Mouse (Mus musculus): ENCODE measurements around the gene Ptpn5. TPM values are rescaled to one million over a fixed set of nuclear protein-coding genes. Genes with fewer than 3 reads are reported as not detected.
A peak's percentile ranks its signal among the peaks of the same experiment; 100 is the strongest.

The Ptpn5 gene
- polyA plus RNA-seq, 1 experiment from 2014 or later = 0.26 TPM

DNA sequence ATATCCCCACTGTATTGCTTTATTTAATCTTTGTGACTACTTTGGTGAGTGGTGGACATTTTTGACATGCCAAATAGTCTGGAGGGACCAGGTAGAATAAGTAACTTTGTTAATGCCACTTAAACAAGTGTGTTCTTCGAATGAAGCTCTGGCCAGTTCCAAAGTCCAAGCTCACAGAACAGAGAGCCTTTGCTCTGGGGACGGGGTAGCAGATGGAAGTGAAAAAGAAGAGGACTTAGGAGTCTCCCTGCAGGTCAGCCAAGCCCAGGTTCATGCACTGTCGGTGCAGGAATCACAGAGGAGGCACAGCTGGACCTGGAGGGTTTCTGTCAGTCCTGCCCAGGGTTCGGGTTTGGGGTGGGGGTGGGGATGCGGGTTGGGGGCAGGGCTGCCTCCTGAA is 1.1 kb upstream of the Ptpn5 start:
- H3K9me3 ChIP-seq = no peaks in the 10 kb centered on the region
- H3K27me3 ChIP-seq (ENCODE audit: insufficient read depth, poor library complexity, severe bottlenecking) = peaks cover 67% of the 10 kb centered on the region
- DNase-seq (ENCODE audit: low spot score) = no peak
- WGBS = 38% methylated on average over 5 of the region's 5 CpGs
- H3K27ac ChIP-seq = no peak overlapping the region
- peaks cover 15% of the 10 kb centered on the region for H3K4me1 ChIP-seq
- no peak overlapping the region for H3K4me3 ChIP-seq
- no peaks in the 10 kb centered on the region for H3K36me3 ChIP-seq

DNA sequence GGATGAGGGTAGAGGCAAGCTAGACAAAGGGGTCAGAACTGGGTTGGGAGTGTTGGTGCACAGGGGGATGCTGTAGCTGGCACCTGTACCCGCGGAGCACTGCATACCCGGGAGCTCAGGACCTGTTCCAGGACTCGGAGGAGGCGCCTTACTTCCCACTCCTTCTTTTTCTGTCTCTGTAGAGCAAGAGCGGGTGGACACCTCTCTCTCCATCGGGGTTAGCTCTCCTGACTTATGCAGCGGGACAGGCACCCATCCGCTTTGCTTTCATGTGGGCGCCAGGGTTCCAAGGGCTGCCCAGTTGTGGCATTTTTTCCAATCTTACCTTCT is 588 bp downstream of the Ptpn5 start:
- Histone ChIP-seq H3K4me3 (peak overlapping the region; percentile 77), H3K27ac (no peak overlapping the region), H3K36me3 (no peaks in the 10 kb centered on the region), H3K27me3 (ENCODE audit: insufficient read depth, poor library complexity, severe bottlenecking) (peaks cover 78% of the 10 kb centered on the region), H3K9me3 (no peaks in the 10 kb centered on the region), H3K4me1 (peaks cover 15% of the 10 kb centered on the region)
- DNase-seq (ENCODE audit: low spot score) = no peak
- WGBS = under 1% methylated on average over 10 of the region's 10 CpGs

DNA sequence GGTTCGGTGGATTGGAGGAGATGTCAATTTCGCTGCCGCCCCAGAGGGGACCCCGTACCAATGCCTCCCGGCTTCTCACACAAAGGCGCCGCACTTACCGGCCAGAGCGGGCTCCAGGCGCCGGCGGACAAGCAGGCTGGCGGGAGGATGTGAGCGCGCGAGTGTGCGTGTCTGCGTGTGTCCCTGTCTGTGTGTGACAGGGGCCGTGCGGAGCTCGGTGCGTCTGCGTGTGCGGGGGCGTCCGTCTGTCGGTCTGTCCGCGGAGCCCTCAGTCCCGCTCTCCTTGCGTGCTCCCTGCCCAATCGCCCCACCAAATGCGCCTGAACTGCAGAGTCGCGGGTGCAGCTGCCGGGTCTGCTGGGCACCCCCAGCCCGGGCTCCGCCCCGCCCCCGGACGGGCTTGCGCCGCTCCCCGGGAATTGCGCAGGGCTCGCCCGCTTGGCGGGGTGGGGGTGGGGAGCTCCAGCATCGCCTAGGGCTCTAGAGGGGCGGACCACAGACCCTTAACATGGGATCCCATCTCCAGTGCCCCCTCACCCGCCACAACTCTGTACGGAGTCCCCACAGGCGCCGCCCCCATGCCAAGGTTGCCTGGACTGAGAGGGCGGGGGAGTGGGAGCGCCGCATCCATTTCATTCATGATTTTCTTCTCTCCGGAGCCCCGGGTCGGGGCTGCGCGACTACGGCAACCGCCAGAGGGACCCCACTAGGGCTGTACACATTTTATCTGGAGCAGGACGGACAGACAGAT is 1.1 kb downstream of the Ptpn5 start:
- no peaks in the 10 kb centered on the region for H3K9me3 ChIP-seq
- WGBS = under 1% methylated on average over 65 of the region's 65 CpGs
- peaks cover 78% of the 10 kb centered on the region for H3K27me3 ChIP-seq (ENCODE audit: insufficient read depth, poor library complexity, severe bottlenecking)
- H3K27ac ChIP-seq = peak overlapping the region; percentile 72
- peak overlapping the region; percentile 77 for H3K4me3 ChIP-seq
- peaks cover 15% of the 10 kb centered on the region for H3K4me1 ChIP-seq
- no peaks in the 10 kb centered on the region for H3K36me3 ChIP-seq
- no peak for DNase-seq (ENCODE audit: low spot score)

DNA sequence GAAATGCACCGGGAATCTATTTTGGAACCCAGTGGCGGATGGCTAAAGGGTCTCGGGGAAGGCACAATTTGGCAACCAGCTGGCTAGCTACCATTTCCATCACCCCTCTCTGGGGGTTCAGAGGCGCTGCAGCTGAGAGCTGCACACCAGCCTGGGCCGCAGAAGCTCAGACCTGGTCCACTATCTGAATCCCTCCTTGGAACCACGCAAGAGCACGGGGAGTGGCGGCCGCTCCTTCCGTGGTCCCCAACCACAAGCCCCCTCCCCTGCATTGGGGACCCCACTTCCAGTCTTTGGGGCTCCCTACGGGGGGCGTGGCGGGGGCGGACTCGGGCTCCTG is 1.7 kb downstream of the Ptpn5 start:
- Histone ChIP-seq H3K4me1 (peaks cover 15% of the 10 kb centered on the region), H3K4me3 (peak overlapping the region; percentile 77), H3K27ac (no peak overlapping the region), H3K36me3 (no peaks in the 10 kb centered on the region), H3K9me3 (no peaks in the 10 kb centered on the region), H3K27me3 (ENCODE audit: insufficient read depth, poor library complexity, severe bottlenecking) (peaks cover 78% of the 10 kb centered on the region)
- DNase-seq (ENCODE audit: low spot score) = no peak
- WGBS = 1% methylated on average over 15 of the region's 15 CpGs

DNA sequence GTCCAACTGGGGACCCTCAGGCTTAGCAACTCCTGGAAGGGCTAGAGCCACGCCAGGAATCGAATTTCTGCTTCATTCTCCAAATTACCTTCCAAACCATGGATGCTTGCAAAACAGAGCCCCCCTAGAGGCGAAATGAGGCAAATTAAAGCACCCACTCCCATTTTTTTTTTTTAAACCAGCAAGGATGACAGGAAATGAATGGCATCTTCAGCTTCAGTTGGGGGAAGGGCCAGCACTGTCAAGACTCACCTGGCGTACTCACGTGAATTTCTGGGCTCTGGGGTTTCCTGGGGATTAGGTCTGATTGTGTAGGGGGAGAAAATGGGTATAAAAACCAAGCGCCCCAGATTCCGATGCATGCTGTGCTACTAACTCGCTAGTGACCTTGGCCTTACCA is 2.2 kb downstream of the Ptpn5 start:
- H3K4me3 ChIP-seq = no peak overlapping the region
- no peaks in the 10 kb centered on the region for H3K9me3 ChIP-seq
- WGBS = 30% methylated on average over 8 of the region's 8 CpGs
- no peak overlapping the region for H3K27ac ChIP-seq
- H3K27me3 ChIP-seq (ENCODE audit: insufficient read depth, poor library complexity, severe bottlenecking) = peaks cover 77% of the 10 kb centered on the region
- H3K4me1 ChIP-seq = peaks cover 15% of the 10 kb centered on the region
- no peaks in the 10 kb centered on the region for H3K36me3 ChIP-seq
- no peak for DNase-seq (ENCODE audit: low spot score)

DNA sequence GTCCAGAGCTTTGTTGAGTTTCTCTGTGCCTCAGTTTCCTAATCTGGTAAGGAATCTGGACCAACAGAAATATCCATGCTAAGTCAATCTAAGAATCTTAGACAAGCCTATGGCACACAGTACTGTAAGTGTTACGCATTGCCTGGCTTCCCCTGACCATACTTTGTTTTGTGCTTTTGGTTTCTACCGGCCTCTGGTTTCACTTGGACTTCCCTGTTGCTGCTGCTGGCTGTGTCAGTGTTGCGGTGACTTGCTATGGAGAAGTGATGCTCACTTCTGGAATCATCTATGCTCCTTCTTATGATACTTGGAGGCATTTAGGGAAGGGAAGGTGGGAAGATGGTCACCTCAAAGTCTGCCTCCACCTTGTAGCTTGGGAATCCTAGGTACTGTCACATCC is 11.5 kb downstream of the Ptpn5 start:
- no peak for DNase-seq (ENCODE audit: low spot score)
- Histone ChIP-seq H3K27me3 (ENCODE audit: insufficient read depth, poor library complexity, severe bottlenecking) (no peaks in the 10 kb centered on the region), H3K4me1 (no peaks in the 10 kb centered on the region), H3K9me3 (no peaks in the 10 kb centered on the region), H3K27ac (no peak overlapping the region), H3K36me3 (no peaks in the 10 kb centered on the region), H3K4me3 (no peak overlapping the region)
- 85% methylated on average over 3 of the region's 3 CpGs for WGBS

DNA sequence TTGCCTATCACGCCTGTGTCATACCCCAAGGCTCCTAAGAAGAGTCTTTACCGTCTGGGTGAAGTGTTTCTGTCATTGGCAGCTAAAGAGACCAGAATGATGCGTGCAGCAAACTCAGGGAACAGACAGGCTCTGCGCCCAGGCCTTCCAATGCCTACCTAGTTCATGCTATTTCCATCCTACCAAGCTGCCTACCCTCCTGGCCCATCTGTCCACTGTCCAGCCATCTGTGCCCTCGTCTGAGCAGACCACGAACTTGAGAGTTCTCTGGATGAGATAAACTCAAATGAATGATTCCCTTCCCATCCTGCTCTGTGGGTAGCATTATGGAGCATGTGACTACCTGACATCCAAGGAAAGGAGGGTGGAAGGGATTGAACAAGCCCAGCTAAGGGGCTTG is 16.8 kb downstream of the Ptpn5 start:
- Histone ChIP-seq H3K9me3 (no peaks in the 10 kb centered on the region), H3K27me3 (ENCODE audit: insufficient read depth, poor library complexity, severe bottlenecking) (no peaks in the 10 kb centered on the region), H3K4me3 (no peak overlapping the region), H3K27ac (no peak overlapping the region), H3K4me1 (no peaks in the 10 kb centered on the region), H3K36me3 (no peaks in the 10 kb centered on the region)
- no peak for DNase-seq (ENCODE audit: low spot score)
- WGBS = 76% methylated on average over 6 of the region's 6 CpGs

DNA sequence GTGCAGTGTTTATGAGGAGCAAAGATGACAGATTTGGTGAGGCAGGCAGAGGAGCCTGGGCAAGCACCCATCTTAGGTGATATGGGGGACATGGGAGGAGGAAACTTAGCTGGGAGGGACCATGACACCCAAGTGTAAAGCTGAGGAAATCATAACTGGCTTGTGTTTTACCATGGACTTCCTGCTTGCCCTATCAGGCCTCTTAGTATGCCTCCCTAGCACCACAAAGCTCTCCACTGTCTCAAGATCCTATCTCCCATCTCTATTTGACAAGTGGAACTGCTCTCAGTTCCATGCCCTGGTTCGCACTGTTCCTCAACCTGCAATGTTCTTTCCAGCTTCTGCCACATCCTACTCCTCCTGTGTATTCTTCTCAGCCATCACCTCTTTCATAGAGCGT is 18.0 kb downstream of the Ptpn5 start:
- no peaks in the 10 kb centered on the region for H3K36me3 ChIP-seq
- 85% methylated on average over 2 of the region's 2 CpGs for whole genome bisulfite sequencing
- no peaks in the 10 kb centered on the region for H3K9me3 ChIP-seq
- H3K4me3 ChIP-seq = no peak overlapping the region
- no peaks in the 10 kb centered on the region for H3K4me1 ChIP-seq
- DNase-seq (ENCODE audit: low spot score) = no peak
- no peaks in the 10 kb centered on the region for H3K27me3 ChIP-seq (ENCODE audit: insufficient read depth, poor library complexity, severe bottlenecking)
- H3K27ac ChIP-seq = no peak overlapping the region

DNA sequence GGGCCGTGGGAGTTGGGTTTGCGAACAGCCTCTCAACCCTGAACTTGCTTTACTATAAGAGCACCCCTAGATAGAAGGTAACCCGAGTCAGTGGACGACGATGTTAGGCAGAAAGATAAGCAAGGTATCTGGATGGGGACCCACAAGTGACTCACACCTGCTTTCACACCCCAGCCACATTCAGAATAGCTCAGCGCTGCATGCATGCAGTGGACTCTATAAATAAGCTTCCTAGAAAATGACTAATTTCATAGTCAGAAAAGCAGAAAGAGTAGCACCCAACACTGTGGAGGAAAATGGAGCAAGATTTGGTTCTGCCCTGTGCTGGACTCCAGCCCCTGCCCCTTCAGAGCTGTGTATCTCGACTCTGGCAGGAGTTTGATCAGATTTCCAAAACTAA is 20.1 kb downstream of the Ptpn5 start:
- Histone ChIP-seq H3K27ac (no peak overlapping the region), H3K4me3 (no peak overlapping the region), H3K4me1 (no peaks in the 10 kb centered on the region), H3K9me3 (no peaks in the 10 kb centered on the region), H3K36me3 (no peaks in the 10 kb centered on the region), H3K27me3 (ENCODE audit: insufficient read depth, poor library complexity, severe bottlenecking) (no peaks in the 10 kb centered on the region)
- DNase-seq (ENCODE audit: low spot score) = no peak
- 73% methylated on average over 7 of the region's 7 CpGs for WGBS

DNA sequence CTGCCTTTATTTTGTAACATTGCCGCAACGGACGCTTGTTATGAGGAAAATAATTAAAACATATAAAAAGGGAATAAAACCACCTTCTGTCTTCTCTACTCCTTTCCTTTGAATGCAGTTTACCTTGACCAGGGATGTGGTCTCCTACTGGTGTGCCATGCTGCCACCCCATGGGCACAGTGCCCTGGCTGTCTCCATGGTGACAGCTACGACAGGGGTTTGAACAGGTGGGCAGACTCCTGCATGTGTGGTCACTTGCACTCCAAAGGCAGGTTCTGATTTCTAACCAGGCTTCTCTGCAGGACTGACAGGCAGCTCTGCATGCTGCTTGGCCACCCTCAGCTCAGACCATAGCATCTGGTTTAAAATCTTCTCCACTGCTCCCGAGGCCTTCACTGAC is 21.4 kb downstream of the Ptpn5 start:
- no peak for DNase-seq (ENCODE audit: low spot score)
- H3K27ac ChIP-seq = no peak overlapping the region
- H3K4me1 ChIP-seq = no peaks in the 10 kb centered on the region
- H3K27me3 ChIP-seq (ENCODE audit: insufficient read depth, poor library complexity, severe bottlenecking) = no peaks in the 10 kb centered on the region
- H3K36me3 ChIP-seq = no peaks in the 10 kb centered on the region
- H3K4me3 ChIP-seq = no peak overlapping the region
- no peaks in the 10 kb centered on the region for H3K9me3 ChIP-seq
- 92% methylated on average over 5 of the region's 5 CpGs for WGBS

DNA sequence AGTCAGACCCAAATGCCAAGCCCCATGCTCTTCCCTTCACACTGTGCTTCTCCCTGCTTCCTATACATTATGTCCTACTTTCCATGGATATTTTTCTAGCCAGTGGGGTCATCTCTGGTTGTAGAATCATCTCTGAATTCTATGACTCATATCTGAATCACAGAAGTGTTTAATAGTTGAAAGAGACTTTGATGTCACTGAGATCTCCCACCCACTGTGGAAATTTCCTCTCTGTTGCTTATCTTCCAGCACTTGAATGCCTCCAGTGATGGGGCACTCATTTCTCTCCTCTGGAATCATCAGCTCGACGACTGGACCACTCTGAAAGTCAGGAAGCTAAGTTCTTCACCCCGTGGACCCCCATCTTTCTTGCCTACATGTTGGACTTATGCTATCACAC is 22.4 kb downstream of the Ptpn5 start:
- Histone ChIP-seq H3K4me1 (no peaks in the 10 kb centered on the region), H3K9me3 (no peaks in the 10 kb centered on the region), H3K27me3 (ENCODE audit: insufficient read depth, poor library complexity, severe bottlenecking) (no peaks in the 10 kb centered on the region), H3K27ac (no peak overlapping the region), H3K4me3 (no peak overlapping the region), H3K36me3 (no peaks in the 10 kb centered on the region)
- 76% methylated on average over 3 of the region's 3 CpGs for WGBS
- DNase-seq (ENCODE audit: low spot score) = no peak

DNA sequence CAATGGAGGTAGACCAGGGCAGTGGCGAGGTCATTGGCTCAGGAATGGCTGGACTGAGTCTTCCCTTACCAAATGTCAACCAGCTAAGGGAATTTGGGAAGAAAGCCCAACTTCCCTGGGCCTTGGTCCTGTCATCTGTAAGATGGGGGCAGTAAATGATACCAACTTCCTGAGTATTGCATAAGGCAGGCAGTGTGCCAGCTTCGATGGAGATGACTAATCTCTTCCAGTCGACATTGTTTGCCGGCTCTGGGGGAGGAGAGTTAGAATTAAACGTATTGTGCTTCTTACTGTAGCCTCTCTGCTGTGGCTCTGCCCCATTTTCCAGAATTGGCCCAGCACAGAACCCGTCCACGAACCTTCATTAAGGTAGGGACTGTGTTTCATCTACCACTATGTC is 23.0 kb downstream of the Ptpn5 start:
- Histone ChIP-seq H3K4me1 (no peaks in the 10 kb centered on the region), H3K4me3 (no peak overlapping the region), H3K27me3 (ENCODE audit: insufficient read depth, poor library complexity, severe bottlenecking) (no peaks in the 10 kb centered on the region), H3K36me3 (no peaks in the 10 kb centered on the region), H3K9me3 (no peaks in the 10 kb centered on the region), H3K27ac (no peak overlapping the region)
- DNase-seq (ENCODE audit: low spot score) = no peak
- 72% methylated on average over 7 of the region's 7 CpGs for WGBS

DNA sequence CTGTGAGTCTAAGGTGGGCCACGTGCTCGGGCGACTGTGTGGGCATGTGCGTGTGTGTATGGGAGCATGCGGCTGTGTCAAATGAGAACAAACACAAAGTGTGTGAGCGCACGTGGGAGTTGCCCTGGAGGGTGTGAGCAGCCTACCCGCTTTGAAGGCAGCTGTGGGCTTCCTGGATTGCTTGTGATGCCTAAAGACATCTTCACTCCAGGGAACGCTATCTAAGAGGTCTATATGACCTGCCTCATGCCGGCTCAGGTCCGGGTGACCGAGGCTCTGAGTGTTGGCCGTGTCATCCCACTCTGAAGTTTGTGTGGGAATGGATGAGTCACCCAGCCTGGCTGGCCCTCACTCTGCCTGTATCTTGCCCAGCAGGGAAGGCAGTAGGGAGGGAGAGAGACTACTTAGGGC is 24.7 kb downstream of the Ptpn5 start:
- no peaks in the 10 kb centered on the region for H3K36me3 ChIP-seq
- no peaks in the 10 kb centered on the region for H3K9me3 ChIP-seq
- H3K27ac ChIP-seq = no peak overlapping the region
- no peak overlapping the region for H3K4me3 ChIP-seq
- H3K27me3 ChIP-seq (ENCODE audit: insufficient read depth, poor library complexity, severe bottlenecking) = no peaks in the 10 kb centered on the region
- no peaks in the 10 kb centered on the region for H3K4me1 ChIP-seq
- DNase-seq (ENCODE audit: low spot score) = no peak
- WGBS = 79% methylated on average over 13 of the region's 13 CpGs

DNA sequence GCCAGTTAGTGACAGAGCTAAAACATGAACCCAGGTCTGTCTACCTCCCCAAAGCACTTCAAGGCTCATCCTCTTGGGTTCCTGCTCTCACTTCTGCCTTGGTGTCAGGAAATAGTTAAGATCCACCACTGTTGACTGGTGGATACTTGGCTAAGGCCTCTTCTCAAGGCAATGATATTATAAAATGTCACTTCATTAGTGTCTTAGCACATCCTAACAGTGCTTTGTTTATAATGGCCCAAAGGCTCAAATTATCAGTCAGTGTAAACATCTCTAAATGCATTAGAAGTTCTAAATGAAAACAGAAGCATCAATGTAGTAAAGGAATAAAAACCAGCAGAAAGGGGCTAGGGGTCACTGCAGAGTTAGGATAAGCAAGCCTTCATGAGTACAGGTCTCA is 26.5 kb downstream of the Ptpn5 start:
- Histone ChIP-seq H3K9me3 (no peaks in the 10 kb centered on the region), H3K27ac (no peak overlapping the region), H3K4me1 (no peaks in the 10 kb centered on the region), H3K27me3 (ENCODE audit: insufficient read depth, poor library complexity, severe bottlenecking) (no peaks in the 10 kb centered on the region), H3K36me3 (no peaks in the 10 kb centered on the region), H3K4me3 (no peak overlapping the region)
- no peak for DNase-seq (ENCODE audit: low spot score)

Data from heart, embryonic 10.5 days (tissue).